Mouse (Mus musculus) frontal cortex, postnatal 10 days (tissue): ENCODE measurements around the gene Isx.

Experiments
- DNase-seq, 2 experiments: peaks; one replicate each; pipeline ENCODE4 v3.0.0; 2022; ENCODE audit warnings: low spot score in 2 of 2, mixed read lengths in 1 of 2

Gene Isx

DNA sequence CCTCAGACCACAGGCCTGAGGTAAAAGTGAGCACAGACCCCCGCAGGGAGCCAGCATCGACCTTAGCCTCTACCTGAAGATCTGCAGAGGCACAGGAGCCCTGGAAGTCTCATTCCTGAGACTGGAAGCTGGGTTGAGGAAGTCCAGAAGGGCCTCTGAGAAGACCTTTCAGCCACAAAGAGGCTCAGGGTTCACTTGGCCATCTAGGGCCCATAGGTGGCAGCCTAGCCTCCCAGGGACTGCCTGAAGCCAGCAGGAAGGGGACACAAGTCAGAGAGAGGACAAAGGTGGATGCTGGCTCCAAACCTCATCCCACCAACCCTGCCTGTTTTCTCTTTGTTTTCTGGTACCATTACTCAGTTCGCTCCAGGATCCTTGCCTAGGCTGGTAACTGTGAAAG is at the start of gene Isx:
TSS of gene Isx (plus strand) at position 234 of the 400 bp plus-strand sequence.
- DNase-seq, result no peak

DNA sequence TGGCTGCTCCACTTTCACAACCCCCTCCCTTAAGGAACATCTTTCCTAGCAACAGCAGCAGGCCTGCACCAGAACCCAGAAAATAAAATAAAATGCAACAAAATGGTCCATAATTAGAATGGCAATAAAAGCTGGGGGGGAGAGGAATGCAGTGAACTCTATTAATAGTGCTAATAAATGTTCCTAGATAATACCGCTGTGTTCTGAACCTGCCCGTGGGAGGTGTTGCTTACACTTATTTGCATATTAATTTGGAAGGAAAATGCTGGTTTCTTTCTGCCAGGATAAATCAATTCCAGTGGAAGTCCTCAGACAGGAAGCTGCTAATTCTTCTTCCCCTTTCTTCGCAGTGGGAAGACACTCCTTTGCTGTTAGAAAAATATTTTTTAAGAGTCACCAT is 45.3 kb upstream of the Isx start:
- no peak for DNase-seq

DNA sequence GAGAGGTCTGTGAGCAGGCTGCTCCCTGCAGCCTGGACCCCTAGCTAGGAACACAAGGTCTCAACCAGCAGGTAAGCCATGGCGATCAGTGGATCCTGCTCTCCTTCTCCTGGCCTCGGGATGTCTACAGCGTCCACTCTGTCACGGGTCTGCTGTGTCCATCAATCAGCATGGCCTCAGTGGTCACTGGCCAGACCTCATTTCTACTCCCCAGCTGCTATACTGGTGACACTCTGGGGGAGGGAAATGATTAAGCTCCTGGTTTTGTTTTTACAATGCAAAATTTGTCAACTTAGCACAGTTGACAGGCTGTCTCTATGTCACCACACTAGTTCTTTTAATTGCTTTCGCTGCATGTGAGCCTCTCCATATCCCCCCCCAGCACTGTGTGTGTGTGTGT is 41.7 kb upstream of the Isx start:
- DNase-seq, result no peak

DNA sequence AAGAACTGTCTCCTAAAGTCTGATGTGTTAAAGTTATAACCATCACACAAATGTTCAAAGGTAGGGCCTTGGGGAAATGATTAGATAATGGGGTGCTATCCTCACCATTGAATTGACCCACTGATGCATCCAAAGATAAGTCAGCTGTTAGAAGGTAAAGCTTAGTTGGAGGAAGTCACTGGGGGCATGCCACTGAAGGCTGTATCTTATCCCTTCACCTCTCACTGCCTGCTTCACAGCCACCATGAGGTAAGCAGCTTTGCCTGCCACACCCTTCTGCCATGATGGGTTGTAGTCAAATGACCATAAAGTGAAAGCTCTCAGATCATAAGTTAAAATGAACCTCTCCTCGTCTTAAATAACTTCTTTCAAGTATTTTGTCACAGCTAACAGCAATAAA is 38.7 kb upstream of the Isx start:
- no peak for DNase-seq

DNA sequence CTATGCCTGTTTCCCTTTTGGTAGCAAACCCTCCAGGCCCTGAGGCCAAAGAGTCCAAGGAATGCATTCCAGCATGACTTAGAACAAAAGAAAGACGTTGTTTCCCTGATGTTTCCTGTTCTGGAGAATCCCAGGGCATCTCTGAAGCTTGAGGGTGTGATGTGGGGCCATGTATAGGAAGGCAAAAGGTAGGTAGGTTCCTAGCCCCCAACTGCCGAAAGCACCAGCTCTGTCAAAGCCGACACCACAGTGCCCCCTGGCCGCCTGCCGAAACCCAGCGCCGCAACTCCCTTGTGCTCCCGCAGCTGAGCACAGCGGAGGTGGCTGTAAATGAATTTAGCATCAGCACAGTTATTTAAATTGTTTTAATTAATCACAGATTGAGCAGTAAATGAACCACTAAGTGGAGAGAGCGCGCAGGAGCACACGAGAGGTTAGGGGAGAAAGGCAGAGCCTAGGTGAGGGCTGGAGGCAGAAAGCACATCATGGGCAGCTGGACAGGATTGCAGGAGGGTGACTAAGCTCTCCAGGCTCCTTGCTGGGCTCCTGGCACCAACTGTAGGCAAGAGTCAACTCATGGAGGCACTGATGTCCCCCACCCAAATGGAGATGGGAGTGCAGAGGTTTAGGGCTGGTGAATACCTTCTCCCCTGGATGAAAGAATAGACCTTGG is 25.5 kb upstream of the Isx start:
- peak in 1 of 2 experiments; percentile 41 for DNase-seq

DNA sequence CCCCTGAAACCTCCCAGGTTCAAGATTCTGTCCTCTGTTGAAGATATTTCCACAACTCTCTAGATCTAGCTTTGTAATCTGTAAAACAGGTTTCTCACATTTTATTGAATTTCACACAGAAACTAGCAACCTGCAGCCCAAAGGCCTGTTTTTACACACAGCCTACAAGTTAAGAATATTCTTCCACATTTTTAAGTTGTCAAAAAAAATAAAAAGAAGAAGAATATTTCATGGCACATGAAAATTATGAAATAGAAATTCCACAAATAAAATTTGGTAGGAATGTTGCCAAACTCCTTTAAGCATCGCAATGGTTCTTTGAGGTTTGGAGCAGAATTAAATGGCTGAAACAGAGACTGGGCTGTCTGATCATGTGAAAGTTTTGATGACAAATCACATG is 24.3 kb upstream of the Isx start:
- no peak for DNase-seq

DNA sequence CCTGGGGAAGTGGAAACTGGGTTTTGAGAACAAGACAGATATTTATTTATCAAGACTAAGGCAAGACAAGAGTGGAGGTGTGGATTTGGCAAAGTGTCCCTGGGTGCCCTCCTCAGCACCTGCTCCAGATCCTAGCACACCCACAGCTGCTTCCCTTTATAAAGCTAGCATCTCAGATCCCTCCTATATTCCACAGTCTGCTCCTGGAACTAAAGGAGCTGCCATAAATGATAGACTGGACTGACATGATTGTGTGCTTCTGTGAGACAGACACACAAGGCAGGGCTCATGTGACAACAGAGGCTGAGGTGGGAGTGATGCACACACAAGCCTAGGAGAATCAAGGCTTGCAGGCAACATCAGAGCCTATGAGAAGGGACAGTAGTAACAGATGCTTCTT is 22.0 kb upstream of the Isx start:
- no peak for DNase-seq

DNA sequence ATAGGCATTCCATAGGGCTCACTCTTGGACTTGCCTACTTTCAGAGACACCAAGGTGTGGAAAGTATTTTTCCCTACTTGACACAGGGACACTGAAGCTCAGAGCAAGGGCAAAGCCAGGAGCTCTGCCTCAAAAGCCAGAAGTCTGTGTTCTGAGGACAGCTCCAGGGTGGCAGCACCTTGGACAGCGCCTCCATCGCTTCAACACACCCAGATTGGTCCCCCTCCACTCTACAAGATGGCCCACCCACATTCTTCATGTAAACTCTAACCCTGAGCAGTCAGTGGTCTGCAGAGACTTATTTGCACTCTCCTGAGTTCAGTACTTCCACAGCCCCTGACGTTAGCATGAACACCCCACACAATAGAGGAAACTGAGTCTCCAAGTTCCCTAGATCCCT is 21.1 kb upstream of the Isx start:
- no peak for DNase-seq

DNA sequence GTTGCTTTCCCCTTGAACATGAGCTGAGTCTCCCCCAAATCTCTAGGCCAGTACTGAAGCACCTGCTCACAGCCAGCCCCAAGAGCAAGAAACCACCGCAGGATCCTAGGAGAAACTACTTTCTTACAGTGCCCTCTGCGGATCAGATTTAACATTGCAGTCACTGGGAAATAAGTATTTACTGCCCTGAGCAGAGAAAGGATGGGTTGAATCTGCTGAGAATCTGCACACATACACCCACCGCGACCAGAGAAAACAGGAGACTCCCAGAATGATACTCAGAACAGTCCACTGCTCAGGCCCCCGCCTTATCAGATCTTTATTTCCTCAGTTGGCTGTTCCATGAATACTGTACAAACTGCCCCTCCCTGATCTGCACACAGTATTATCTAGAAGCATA is 19.5 kb upstream of the Isx start:
- DNase-seq, result peak in 1 of 2 experiments; percentile 53

DNA sequence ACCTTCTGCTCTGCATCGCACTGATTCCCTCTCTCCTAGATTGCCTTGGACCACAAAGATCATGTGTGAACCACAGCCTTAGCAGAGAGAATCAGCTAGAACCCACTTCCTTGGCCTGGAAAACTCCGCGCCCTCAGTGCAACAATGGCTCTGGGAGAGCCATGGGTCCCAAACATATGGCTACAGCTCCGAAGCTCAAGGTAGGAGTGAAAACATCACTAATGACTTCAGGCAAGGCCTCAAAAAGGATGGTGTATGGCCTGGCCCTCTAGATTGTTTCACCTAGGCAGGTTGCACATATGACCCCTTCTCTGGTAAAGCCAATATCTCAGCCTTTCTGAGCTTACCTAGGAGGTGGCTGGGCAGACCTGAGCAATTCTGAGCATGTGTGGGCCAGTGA is 18.2 kb upstream of the Isx start:
- DNase-seq, result no peak

DNA sequence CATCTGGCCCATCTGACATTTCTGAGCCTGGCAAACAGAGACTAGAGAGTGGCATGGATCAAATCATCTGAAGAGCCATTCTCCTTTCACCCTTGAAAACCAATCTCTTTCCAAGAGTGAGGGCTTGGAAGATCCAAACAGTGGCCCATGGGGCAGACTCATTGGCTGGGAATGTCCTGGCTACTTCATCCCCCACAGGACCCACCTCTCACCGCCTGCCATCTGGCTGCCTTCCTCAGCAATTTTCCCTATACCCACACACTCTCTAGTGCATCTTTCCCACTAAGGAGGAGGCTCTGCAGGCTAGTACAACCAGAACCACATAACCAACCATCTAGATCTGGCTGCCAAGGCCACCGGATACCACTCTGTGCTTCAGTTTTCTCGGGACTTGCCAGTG is 17.6 kb upstream of the Isx start:
- no peak for DNase-seq

DNA sequence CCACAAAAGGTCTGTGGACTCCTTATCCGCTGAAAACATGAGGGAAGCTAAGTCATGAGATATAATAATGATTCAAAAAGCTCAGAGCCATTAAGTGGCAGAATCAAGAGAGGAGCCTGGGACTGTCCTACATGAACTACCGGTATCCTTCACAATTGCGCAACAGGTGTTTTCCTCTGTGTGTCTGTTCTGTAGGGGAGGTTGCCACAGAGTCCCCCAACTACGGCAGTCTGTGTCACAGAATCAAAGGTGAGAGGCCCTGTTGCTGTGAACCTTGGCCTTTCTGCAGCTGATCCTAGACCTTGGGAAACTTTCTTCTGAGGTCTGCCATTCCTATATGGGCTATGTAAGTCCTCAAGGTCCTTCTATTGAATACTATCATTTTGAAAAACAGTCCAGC is 13.7 kb upstream of the Isx start:
- no peak for DNase-seq

DNA sequence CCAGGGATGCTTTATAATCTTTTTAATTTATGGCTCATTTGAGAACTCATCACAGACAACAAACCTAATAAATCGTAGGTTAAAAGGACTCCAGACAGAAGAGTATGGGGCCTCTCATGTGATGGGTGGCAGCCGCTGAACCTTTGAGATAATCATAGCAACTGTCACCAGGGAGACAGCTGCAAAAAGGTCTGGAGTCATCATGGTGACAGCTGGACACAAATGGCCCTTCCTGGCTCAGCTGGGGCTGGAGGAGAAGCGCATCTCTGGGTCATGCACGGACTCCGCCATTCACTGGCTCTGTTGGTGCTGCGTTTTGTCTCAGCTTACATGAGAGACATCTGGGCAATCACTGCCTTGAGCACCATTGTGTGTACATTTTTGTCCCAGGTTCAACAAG is 12.5 kb upstream of the Isx start:
- no peak for DNase-seq

DNA sequence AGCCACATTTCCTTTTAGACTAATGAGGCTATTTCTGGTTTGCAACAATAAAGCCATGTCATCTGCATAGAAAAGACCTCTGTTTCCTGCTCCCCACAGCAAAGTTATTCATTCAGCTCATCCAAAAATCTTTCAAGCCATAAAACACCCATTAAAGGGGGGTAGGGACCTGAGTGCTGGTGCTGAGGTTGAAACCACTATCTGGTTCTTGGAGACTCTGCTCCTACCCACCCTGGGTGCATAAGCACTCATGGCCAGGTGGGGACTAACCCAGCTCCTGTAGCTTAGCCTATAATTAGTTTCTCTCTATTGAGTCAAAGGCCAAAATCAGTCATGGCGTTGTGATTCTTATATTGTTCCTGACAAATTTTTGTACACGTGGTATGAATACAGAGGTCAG is 10.4 kb upstream of the Isx start:
- no peak for DNase-seq

DNA sequence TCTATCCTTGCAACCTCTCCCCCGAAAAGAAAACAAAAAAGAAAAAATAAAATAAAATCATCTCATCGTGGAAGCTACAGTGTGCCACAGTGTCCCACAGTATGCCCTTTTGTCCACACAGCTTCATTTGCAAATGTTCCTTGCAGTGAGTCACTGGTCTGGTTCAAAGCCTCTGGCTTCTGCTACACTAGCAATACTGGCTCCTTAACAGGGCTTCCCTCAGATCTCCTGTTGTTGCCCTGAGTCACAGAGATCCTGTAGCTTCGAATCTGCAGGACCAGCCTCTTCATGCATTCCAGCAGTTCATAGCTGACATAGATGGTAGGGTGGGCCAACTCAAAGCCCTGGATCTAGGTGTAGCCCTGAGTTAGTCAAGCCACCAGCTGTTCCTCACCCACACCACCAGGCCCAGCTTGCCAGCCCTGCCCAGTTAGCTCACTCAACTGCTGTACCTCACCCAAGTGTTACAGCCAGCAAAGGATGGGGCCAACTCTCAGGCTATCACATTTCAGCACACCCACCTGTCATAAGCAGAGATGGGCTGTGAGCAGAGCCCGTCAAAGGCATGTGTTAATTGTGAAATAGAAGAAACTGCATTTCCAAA is 2.5 kb upstream of the Isx start:
- DNase-seq, result no peak

DNA sequence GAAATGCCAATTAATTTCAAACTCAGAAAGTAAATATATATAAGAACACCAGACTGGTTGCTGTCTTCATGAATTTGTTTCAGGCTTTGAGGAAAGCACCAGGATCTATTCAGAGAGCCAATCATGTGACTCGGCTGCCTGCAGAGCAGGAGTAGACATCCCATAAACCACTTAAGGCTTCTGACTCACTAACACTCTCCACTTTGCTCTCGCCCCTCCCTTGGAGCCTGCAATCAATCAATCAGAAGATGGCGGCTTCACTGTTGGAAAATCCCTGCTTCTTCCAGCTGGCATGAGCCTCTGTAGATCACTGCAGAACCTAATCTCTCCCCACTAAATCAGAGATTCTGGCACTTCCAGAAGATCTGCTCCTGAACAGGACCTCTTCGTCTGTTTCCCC is 1.3 kb upstream of the Isx start:
- no peak for DNase-seq

DNA sequence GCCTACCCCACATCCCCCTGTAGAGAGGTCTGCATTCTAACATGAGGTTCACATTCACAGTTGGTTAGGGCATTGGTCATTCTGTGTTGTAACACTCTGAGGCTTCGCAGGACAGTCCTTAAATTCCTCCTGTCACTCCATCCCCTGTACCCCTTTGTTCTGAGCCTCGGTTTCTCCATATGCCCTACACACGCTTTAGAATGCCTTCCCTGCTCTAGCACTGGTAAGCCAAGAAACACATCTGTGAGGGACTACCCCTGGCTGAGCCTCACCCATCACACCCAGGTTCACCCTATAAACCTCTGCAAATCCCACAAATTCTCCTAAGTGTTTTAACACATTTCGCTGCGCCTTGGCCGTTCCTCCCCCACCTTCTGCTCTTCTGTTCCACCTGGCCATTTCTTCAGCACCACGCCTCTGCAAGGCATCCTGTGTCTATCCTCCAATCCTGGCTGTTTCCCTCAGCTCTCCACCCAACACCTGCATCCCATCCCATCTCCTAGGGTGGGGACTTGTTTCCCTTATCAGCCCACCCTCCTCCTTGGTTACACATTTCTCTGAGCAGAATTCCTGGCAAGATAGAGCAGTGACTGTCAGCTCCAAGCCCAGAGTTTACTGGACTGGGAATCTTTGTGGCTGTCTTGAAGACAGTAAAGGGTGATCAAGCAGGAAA is 686 bp upstream of the Isx start:
- DNase-seq, result no peak

DNA sequence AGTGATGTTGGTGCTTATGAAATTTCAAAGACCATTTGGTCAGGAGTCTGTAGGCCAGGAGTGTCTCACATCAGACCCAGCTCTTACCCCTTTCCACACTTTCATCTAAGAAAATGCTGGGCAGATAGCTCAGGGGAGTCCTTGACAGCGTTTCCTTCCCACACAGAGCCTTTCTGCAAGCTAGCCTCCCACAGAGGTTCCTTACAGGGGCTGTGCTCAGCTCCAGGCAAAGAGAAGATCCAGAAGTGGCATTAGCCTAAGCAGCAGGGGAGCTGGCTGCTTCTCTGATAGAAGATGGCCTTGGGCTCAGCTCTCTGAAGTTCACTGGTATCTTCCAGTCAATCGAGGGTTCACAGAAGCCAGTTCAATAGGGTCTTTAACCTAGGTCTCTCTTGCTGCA is 1.6 kb downstream of the Isx start:
- no peak for DNase-seq

DNA sequence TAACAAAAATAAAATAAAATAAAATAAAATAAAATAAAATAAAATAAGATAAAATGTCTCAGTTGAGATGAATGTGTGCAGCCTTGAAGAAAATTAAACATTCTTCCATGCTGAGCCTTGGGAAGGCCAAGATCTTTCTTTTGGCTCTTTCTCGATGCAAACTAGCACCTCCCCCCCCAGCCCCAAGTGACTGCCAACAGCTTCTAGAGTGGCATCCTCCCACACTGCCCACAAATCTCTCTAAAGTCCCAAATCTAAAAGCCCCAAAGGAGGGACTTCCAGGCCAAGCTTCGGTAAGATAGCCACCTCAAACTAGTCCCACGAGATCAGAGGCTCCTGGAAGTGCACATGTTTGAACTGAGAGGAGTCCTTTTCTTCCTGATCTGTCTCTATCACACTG is 5.7 kb downstream of the Isx start:
- DNase-seq, result no peak

DNA sequence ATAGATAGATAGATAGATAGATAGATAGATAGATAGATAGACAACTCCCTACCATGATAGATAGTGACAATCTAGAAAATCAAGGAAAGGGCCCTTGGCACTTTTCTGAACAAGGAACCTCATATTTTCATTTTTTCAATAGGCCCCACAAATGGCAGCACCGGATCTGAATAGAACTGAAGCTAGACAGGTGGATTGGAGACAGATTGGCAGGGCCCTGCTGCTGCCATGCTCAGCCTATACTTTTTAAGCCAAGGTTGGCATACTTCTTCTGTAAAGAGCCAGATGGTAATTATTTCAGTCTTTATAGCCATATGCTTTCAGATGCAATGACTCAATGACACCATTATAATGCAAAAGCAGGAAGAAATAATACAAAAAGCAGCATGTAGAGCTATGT is 15.8 kb downstream of the Isx start:
- DNase-seq, result no peak

DNA sequence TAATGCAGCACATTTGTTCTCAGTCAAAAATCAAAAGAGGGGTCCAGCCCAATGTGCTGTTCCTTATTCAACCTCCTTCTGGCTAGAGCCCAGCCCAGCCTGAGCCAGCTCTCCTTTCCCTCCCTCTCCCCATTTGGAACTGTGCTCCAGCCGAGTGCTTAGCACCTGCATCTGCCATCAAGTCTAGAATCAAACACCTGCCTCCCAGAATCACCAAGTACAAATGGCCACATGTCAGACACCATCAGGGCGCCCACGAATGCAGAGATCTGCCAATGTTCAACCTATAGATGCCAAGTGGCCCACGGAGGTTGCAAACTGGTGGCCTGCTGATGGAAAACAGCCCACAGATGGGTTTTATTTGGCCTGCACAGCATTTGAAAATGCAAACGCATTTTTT is 18.1 kb downstream of the Isx start:
- DNase-seq, result no peak

DNA sequence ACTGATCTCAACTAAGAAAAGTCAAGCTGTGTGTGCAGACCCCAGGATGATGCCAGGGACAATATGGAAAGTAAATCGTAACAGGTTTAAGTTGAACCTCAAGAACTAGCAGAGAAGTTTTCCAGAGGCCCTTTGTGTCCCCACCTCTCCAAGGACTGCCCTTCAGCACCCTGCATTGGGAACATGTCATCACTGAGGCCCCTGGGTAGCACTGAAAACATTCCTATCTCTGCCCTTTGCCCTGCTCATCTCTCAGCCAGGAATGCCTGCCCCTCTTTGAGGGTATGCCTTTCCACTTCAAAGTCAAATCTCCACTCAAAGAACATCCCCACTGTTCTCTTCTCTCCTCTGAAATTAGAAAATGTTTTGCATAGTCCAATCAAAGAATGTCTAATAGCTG is 23.3 kb downstream of the Isx start:
- no peak for DNase-seq

DNA sequence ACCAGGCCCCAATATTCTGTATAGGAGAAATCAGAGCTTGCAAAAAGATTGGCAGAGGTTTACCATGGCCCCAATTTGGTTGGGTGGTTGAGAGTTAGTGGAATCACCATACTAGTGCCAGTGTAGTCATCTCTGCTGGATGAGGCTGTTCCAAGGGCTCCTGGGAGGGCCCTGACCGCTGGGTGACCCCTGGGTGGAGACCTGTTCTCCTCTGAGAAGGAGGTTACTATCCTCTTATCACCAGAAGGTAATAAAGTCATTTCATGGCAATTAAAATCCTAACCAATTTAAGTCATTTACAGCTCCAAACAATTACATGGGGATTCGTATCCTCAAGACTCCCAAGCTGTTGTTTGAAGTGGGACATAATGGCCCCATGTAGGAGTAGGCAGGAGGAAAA is 24.3 kb downstream of the Isx start:
- DNase-seq, result no peak

DNA sequence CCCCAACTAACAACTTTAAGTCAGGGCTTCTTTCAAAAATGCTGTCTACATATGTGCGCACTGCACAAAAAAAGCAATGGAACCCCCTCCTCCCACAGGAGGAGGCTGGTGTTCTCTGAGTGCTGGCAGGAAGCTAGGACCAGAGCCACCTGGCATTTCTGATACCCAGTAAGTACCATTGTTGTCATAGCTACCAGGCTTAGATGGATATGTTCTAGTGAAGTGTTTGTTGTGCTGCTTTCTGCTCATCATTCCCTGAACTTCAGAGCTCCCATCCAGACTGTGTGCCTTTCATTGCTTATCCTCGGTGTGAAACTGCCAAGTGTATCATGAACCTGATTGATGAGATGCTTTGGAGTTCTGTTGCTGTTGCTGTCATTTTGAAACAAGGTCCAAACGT is 26.8 kb downstream of the Isx start:
- peak in 1 of 2 experiments; percentile 20 for DNase-seq
